Mouse (Mus musculus) lung, postnatal 36 days (tissue): Measurements from ENCODE around the gene Tut7.
A peak's percentile ranks its signal among the peaks of the same experiment; 100 is the strongest.
"Not testable (repeated sequence)": the region's sequence is repeated elsewhere in the genome, so short reads cannot be mapped to it uniquely, and the experiment has no call there.

Source experiments
- DNase-seq: peaks from one replicate; pipeline ENCODE4 v3.0.0; 2022; ENCODE audit warnings: mixed read lengths

Gene Tut7

DNA sequence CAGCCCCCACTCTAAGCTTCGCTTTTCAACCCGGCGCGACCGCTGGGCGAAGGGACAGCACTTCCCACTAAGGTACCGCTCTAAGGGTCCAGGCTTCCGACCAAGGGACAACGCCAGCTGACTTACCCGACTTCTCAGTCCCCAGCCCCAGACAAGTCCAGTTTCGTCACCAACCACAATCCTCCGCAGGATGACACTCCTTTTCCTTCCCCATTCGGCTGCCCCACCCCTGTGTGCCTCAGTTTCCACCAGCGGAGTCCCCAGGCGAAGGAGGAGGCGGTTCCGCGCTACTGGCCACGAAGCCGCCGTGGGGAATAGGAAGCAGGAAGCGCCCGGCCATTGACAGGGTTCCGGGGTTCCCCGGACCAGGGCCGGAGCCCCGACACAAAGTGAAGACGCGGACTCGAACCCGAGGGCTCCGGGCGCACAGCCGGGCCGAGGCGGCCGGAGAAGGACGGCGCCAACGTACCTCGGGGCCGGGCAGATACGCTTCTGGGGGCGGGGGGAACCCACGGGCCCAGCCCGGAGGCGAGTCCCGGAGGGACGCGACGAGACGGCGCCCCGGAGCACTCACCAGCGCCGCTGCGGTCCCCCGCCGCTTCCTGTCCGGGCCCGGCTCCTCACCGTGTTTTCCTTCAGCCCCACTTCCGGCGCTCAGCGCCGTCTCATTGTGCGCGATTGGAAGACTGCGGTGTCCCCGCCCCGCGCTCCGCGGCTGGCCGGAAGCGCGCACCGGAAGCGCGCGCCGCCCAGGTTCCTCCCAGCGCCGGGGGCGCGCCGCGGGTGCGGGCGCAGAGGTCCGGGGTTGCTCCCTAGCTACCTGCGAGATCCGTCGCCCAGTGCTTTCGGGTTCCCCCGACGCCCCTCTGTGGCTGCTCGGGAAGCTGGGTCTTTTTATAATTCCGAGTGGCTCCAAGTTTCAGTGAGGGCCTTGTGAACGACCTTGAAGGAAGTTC, at the start of gene Tut7:
Tut7 (minus strand) TSS at position 641 of the 956 bp plus-strand sequence.
- peak; percentile 95 for DNase-seq

DNA sequence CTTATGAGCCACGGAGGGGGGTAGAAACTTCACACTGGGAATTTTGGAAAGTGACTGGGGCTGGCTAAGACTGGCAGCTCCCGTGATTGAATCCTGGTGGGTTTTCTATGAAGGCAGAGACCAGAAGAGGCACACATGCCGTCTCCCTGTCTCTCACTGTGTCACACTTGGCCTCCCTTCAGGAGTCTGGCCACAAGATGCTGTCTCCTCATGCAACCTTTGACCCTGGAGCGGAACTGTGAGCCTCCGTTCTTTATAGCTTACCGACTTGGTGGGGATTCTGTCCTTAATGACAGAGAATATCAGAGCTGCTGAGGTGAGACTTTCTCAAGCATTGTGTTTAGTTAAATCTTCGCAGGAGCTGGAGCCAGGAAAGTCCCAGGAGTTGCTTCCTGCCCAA, 49.5 kb upstream of the Tut7 start:
- no peak for DNase-seq

DNA sequence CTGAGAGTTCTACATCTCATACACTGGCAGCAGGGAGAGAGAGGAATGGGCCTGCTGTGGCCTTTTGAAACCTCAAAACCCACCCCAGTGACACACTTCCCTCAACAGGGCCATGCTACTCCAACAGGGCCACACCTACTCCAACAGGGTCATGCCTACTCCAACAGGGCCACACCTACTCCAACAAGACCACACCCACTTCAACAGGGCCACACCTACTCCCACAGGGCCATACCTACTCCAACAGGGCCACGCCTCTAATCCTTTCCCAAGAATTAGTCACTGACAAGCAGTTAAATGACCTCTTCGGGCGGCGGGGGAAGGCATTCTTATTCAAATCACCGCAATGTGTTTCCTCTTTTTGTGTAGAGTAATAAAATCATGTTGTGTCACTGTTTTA, 47.1 kb upstream of the Tut7 start:
- DNase-seq = peak; percentile 11

DNA sequence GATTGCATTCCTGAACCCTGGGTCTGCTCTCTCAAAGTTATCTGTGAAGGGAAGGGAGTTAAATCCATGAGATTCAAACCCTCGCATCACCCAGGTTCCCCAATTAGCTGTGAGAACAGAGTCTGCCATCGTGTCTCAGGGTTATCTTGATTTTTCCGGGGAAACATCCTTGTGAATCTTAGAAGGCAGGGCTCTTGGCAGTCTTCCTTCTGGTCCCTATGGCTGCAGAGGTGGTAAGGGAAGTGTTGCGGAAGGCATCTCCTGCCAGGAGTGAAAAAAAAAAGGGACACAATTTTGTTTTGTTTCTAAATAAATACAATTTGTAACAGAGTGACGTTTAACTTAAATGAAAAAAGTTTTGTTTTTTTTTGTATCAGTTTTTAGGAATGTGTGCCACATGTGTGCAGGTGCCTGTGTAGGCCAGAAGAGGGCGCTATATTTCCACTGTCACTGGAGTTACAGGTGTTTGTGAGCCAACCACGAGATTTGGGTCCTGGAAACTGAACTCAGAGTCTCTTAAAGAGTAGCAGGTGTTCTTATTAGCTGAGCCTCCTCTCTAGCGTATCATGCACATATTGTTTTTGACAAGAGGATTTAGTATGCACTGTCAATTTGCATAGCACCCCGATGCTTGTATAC, 45.2 kb upstream of the Tut7 start:
- no peak for DNase-seq

DNA sequence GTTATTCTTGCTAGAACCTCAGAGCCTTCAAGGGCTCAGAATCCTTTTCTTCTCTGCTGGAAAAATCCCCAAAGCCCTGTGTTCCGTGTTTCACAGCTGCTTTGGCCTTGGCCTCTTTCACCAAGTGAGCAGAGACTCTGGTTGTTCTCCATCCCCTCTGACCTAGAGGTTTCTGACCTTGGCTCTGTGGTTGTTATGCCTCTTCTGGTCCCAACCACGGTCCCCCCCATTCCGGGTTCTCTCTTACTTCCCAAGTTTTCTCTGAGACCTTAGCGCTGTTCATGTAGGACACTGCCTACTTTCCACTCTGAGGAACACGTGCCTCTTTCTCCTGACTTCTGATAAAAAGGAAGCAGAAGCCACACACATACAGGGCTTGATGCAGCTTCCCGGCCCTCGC, 44.2 kb upstream of the Tut7 start:
- DNase-seq = no peak

DNA sequence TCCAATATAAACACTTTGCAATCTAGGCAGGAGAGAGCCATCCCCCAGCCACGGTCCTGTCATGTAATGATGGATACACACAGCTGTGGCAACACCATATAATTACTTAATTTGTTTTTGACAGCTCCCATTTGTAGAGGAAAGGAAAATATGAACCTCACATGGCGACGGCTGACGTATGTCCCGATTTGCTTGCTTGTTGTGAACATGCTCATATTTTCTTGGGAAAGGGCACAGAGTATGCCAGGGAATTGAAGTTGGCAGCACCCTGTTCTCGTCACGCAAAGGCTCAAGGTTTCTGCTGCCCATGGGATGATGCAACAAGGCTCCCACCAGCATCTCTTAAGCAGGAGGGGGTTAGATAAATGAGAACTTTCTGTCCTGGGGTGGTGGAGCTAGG, 36.6 kb upstream of the Tut7 start:
- DNase-seq = no peak

DNA sequence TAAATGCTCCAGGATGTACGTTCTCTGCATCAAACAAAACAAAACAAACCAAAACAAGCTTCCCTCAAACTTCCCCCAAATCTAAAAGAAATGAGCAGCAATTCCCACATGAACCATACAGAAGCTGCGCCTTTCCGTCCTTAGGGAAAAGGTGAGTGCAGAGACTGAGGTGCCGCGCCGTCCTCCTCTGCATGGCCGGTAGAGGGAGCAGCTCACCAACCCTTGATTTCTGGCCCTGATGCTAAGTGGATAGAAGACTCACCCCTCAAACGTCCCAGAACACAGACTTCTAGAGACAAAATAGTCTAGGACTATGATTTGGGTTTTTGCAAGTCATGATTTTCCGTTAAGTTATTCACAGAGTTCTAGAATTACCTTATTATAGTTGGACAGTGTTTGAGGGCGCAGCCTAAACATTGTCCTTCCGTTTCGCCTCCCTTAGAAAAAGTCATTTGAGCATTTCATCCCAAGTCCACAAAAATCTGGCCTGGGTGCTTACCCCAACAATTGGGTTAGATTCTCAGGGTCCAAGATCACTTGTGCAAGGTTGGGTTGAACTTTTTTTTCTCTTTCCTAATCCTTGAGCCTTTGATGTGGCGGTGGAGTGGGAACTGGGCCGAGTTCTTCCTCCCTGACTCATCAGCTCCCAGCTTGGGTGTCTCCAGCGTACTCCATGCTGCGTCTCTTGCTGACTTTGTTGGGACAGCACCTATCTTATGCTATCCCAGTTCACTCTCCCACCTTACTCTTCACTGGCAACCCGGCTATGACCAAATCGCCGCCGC, 33.5 kb upstream of the Tut7 start:
- DNase-seq = peak; percentile 56

DNA sequence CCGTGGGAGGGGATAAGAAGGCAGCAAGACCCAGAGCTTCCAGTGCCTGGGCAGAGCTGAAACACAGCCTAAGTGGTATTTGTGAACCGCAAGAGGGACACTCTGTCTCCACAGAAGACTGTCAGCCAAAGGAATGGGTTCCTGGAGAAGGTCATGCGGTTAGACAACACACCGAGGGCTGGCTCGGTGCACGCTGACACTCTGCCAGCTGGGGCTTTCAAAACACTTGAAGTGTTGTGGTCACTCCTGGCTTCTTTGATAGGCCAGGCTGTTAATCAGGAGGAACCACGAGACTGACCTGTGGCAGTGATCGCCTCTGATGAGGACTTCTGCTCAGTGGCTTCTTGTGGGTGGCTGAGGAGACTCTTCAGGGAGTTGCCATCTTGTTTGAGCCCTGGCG, 30.5 kb upstream of the Tut7 start:
- DNase-seq = peak; percentile 74

DNA sequence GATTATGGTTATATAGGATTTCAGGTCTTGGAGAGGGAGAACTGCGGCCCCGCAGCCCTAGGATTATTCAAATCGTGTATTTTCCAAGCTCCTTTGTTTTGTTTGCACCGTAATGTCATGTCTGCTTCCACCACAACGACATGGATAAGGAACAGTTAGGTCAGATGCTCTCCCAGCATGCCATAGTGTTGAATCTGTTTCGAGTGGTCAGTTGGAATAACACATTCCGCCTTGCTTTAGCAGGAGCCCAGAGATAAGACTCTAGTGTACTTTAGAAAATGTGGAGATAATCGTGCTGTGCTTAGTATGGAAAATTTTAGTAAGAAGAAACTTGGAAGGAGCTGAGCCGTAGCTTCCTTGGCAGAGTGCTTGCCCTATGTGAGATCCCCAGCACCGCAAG, 27.4 kb upstream of the Tut7 start:
- DNase-seq = no peak

DNA sequence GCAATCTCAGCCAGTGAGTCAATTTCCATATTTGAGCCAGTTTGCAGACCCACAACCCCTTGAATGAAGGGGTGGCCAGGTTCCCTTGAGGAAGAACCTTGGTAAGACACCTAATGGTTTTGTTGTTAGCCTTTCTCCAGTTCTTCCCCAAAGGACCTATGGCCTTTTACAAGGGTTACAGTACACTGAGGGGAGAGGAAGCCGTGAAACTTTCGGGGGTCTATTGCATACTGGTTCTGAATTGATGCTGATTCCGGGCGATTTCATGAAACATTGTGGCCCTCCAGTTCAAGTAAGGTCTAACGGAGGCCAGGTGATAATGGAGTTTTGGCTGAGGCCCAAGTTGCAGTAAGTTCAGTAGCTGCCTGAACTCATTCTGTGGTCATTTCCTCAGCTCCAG, 21.7 kb upstream of the Tut7 start:
- DNase-seq = no peak

DNA sequence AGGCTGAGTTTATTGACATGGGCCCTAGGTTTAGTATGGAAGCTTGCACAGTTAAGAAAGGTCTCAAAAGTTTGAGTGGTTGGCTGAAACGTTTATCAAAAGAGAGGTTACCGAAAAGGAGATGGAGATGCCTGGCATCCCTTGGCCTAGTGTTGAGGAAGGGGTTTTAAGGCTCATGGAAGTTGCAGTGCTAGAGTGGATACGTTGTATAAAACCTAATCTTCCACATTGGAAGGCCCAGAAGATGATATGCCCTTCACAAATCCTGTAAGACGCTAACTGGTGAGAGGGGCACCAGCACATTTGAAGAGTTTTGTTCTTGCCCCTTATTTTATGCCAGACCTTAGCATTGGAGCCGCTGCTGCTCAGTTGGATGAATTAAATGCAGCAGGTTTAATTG, 21.0 kb upstream of the Tut7 start:
- no peak for DNase-seq

DNA sequence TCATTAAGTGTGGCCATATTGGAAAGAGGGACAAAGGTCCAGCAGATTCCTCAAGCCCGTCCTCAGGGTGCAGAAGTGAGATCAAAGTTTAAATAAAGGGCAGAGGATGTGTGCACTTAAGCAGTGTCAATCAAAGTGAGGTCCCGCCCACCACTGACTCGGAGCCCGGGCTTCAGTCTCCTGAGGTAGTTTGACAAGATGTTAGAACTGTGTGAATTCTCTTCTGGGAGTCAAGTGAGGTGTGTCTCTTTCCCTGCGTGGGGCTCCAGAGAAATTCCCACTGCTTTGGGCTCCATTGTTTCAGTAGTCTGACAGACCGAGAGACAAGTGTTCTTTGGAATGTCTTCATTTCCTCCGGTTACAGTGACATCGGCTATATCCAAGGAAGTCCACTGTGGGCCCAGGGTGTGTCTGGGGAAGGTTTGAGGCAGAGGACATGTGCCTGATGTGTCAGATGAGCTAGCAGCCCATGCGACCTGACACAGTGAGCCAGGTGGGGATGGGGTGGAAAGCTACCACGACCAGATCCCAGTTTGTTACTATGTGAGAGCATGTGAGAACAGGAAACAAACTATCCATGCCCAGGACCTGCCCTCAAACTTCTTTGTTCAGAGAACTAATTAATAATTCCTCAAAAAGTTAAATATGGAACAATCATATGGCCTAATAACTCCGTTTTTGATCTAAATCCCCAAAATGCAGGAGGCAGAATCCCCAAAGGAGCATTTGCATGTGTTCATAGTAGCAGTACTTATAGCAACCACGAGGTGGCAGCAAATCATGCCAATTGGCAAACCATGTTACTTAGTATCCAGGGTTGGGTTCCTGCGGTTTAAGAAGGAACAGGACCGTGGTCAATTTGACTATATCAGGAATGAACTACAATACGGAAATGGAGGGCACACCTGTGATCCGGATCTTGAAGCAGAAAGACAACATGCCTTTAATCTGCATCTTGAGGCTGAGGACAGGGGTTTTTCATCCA, 19.6 kb upstream of the Tut7 start:
- peak; percentile 94 for DNase-seq

DNA sequence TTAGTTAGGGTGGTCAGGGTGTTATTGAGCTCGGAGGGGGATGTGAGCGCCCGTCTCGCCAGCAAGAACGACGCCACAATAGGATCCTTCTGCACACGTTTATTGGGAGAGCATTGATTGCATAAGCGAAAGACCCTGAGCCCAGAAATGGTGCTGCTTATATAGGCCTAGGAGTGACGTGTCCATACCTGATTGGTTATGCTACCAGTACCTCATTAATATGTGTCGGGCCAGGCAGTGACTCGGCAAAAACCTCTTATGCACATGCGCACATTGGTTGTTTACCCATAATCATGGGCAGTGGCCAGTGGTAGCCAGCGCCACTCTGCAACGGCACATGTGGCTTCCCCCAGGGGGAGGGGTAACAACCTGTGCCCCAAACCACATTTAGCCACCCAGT, 18.8 kb upstream of the Tut7 start:
- not testable (repeated sequence) for DNase-seq

DNA sequence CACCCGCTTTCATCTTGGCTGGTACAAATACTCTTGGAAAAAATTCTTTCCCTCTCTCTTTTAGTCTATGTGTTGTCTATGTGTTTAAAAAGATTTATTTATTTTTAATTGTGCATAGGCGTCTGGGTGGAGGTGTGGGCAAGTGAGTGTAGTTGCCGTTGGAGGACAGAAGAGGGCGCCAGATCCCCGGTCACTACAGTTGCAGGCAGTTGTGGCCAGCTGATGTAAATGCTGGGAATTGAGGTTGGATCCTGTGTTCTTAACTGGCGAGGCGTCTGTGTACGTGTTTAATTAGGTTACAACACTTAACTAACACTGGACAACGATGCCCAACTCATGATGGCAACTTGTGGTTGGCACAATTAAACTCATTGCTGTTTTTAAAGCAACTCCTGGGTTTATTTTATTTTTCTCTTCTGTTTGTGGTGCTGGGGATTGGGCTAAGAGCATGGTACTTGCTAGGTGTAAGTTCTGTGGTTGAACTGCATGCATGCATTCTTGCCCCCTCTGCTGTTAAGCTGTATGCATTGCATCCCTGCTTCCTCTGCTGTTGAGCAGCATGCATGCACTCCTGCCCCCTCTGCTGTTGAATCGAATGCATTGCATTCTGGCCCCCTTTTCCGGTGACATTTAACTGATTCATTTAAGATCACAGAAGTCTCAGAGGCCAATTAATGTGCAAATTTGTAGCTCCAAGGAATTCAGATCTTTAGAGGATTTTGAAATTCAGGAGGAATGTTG, 17.7 kb upstream of the Tut7 start:
- peak; percentile 95 for DNase-seq

DNA sequence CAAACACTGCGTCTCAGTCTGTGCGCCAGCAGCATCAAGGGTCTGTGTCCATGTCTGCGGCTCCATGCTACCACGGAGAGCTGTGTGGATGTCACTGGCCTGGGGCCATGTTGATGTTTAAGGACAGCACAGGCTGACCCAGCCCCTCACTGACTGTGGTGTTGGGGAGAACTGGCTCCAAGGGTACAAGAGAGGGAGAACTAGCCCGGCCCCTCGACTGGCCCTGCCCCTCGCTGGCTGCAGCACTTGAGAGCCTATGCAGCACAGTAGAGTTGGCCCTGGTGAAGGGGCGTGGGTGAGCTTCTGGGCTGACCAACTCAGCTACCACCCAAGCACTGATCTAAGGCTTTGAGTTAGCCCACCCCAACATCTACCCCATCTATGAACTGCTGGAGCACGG, 16.4 kb upstream of the Tut7 start:
- no peak for DNase-seq

DNA sequence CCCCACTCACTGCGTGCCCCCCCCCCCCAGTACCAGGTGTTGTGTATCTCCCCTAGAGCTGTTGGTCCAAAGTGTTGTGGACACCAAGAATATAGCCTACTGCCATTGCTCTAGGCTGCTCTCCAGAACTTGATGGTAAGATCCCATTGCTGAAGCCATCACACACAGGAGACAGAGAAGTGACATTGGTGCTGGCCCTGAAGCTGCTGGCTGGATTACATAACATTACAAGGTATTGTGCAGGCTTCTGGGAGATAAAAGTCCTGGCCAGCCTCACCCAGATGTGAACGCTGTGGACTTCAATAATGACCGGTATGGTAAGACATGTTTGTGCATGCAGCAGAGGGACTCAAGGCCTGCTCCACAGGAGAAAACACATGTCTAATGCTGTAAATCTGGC, 15.5 kb upstream of the Tut7 start:
- DNase-seq = no peak

DNA sequence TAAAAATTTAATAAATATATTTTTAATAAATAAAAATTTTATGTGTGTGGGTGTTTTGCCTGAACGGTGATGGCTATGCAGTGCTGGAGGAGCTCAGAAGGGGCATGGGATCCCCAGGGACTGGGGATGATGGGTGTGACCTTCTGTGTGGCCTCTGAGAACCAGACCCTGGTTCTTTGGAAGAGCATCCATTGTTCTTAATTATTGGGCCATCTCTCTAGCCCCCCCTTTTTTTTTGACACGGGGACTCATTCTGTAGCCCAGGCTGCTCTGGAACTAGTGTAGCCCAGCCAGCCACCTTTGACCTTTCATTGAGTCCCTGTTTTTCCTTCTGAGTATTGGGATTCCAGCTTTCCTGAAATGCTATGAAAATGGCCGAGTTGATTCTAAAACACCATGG, 13.9 kb upstream of the Tut7 start:
- DNase-seq = no peak

DNA sequence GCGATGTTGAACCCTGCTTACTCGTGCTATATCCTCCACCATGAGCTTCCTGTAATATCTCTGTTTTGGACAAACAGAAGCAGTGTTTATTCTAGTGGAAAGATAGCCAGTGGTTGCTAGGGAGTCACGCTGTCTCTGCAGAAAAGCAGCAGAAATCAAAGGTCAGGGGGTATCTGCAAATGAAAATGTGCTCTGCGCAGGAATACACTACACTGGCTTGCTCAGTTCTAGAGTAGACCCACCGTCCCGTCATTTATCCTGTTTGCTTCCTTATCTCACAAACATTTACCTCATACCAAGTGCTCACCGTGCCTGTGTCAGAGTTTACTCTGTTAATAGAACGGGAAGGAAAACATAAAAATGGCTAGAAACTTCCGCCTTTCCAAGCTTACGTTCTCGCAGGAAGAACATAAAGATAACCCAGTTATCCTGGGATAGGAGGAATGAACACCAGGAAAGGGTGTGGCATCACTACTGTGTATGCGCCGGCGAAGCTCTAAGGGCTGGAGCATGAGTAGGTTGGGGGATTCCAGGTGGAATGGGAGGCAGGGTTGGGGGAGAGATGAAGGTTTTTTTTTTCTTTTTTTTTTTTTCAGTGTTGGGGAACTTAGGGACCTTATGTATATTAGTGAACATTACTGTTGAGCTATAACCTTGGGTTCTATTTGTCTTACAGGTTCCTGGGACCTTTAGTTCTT, 13.3 kb upstream of the Tut7 start:
- peak; percentile 37 for DNase-seq

DNA sequence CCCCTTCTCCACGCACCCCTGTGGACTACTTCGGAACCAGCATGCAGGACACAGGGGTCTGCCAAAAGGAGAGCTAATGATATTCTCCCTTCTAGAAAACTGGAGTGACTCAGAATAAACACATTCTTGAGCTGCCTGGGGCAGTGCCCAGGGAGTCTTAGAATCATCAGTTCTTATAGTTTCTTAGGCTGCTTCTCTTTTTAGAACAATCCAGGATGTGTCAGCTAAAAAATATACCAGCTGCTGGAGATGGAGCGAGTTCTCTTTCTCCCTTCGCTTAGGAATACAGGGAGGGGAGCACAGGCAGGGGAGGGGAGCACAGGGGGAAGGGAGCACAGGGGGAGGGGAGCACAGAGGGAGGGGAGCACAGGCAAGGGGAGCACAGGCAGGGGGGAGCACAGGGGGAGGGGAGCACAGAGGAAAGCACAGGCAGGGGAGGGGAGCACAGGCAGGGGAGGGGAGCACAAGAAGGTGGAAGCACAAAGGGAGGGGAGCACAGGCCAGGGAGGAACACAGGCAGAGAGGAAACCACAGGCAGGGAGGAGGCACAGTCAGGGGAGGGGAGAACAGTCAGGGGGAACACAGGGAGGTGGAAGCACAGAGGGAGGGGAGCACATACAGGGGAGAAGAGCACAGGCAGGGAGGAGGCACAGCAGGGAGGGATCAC, 12.0 kb upstream of the Tut7 start:
- no peak for DNase-seq

DNA sequence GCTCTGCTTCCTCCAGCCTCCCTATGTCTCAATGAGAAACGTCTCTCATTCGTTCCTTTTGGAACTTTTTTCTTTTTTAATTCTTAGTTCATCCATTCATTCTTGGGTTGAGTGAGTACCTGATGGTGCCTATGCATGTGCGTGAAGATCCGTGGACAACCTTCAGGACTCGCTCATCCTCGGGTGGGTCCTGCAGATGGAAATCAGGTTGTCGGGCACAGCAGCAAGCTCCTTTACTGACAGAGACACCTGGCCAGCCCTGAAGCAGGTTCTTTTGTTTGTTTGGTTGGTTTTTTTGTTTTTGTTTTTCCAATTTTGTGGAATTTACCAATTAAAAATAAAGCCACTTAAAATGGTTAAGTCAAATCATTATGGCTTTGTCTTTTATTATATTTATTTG, 9.9 kb upstream of the Tut7 start:
- DNase-seq = no peak
